Comparison of ENCODE assay signal across 8 mouse cellular contexts in the genomic region with DNA sequence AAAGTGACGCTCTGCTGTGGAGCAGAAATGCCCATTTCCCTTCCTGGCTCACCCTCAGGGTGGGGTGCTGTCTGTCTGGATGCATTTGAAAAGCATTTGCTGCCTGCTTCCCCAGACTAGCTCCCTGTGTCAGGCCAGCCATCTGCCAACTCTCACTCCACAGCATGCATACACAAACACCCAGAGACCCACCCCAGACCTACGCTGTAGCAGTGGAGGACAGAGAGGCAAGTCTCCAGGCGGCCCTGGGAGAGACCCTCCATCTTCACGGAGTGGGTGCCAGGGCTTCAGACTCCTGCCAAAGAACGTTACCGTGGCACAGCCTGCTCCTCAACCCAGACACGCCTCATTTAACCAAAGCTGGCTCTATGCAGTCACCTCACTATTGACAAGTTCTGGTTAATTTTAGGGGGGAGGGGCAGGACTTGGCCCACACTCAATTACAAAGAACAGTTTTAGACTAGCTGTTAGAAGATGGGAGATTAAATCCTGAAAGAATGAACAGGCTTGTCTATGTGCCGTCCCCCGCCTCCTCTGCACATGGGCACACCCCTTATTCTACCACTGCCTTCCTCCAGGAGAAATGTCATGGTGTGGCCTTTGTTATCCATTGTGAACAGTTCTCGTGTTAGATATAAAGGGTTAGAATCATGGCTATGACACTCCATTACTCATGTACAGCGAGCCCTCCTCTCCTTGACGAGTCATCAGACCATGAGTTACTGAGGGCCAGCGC. TPM values are rescaled to one million over a fixed set of nuclear protein-coding genes. Genes with fewer than 3 reads are reported as not detected.
DNase-seq lines count a peak whose midpoint lies in the region; ATAC-seq lines count a peak whose summit lies in the region.

No protein-coding gene starts in this region.

- intact Hi-C loops in left cerebral cortex, postnatal 14 days (cut with DNase I): no loop called here

- ATAC-seq in activated CD4-positive, CD25-positive, alpha-beta regulatory T cell, adult 4 months: no peak

- DNase-seq in left cerebral cortex, postnatal 14 days (ENCODE audit: low spot score in 2 of 2): peak; percentile 30 to 47
- DNase-seq in left cerebral cortex, adult 11 months (ENCODE audit: low spot score): no peak
- peak; percentile 50 for DNase-seq in brain, embryonic 18.5 days (ENCODE audit: low read depth, low spot score)
- DNase-seq in hindbrain, embryonic 10.5 days (ENCODE audit: low spot score): no peak
- DNase-seq in layer of hippocampus, postnatal 36 days: peak; percentile 35 to 41
- DNase-seq in cerebellum, adult 18-20 months: no peak
- DNase-seq in right cerebral cortex, postnatal 14 days: no peak

- WGBS in hindbrain, embryonic 10.5 days: 75% methylated on average over 13 of the region's 13 CpGs

- H3K36me3 ChIP-seq in hindbrain, embryonic 10.5 days: no peaks in the 10 kb centered on the region

- no peaks in the 10 kb centered on the region for H3K9me3 ChIP-seq in hindbrain, embryonic 10.5 days

- H3K4me3 ChIP-seq in hindbrain, embryonic 10.5 days: no peak overlapping the region

- H3K27ac ChIP-seq in hindbrain, embryonic 10.5 days: 0 out of 2 replicates have a peak overlapping the region, but pooled peaks have one; percentile 13

- H3K4me1 ChIP-seq in hindbrain, embryonic 10.5 days (replicated peaks): peaks cover 5% of the 10 kb centered on the region; the same call in 1 of the 2 replicates

- H3K27me3 ChIP-seq in hindbrain, embryonic 10.5 days (ENCODE audit: insufficient read depth, poor library complexity, severe bottlenecking): no peaks in the 10 kb centered on the region

RNA-seq across cellular contexts. Expression of a gene that starts 47.4 kb away (rescaled TPM):
- under 1 TPM; 0.24 to 0.25 TPM for total RNA-seq in left cerebral cortex, postnatal 14 days (2021)
- polyA plus RNA-seq in hindbrain, embryonic 10.5 days (2016; fragmentation: Nextera tagmentation; extraction: Ambion mirVana): 0.09 and 0.11 TPM in 2 replicates
- total RNA-seq in layer of hippocampus, postnatal 36 days (2021): 1 to 10 TPM; 2.0 to 2.7 TPM
- polyA plus RNA-seq in activated CD4-positive, CD25-positive, alpha-beta regulatory T cell, adult 4 months (2017; shearing (Covaris generic)): under 1 TPM; 0.41 TPM

RNA-seq across cellular contexts. Expression of a gene that starts 47.5 kb away (rescaled TPM):
- total RNA-seq in left cerebral cortex, postnatal 14 days (2021): under 1 TPM; 0.40 TPM
- 0.46 and 1.0 TPM in 2 replicates for polyA plus RNA-seq in hindbrain, embryonic 10.5 days (2016; fragmentation: Nextera tagmentation; extraction: Ambion mirVana)
- 1 to 10 TPM; 1.2 to 1.5 TPM for total RNA-seq in layer of hippocampus, postnatal 36 days (2021)
- polyA plus RNA-seq in activated CD4-positive, CD25-positive, alpha-beta regulatory T cell, adult 4 months (2017; shearing (Covaris generic)): 1 to 10 TPM; 1.8 to 2.0 TPM

Comparison
In these comparisons a context has a peak if more than half of its experiments do, and no peak if none do; other contexts are left out.
1. DNase-seq: peak in left cerebral cortex, postnatal 14 days (2 of 2), brain, embryonic 18.5 days (single experiment) and layer of hippocampus, postnatal 36 days (2 of 2); none in left cerebral cortex, adult 11 months (single experiment), hindbrain, embryonic 10.5 days (single experiment), cerebellum, adult 18-20 months (0 of 2) and right cerebral cortex, postnatal 14 days (single experiment).